ENCODE assay signal across 13 mouse cellular contexts in the genomic region with DNA sequence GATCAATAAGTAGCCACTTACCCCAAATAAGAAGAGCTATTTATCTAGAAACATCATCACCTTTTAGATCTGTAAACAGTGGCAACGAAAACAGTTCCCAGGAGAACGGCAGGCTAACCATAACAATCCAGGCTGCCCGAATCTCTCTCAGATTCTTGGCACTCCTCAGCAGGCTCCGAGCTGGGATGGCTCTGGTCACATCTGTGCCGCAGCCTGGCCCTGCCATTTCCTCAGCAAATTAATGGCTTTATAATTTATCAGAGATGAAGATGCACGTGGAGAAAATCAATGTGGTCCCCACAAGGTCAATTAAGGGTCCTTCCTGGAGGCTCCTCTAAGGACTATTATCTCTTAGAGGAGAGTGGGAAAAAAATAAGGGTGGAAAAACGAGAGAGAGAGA. TPM values are rescaled to one million over a fixed set of nuclear protein-coding genes. Genes with fewer than 3 reads are reported as not detected.
"Had no signal": no experiment of that assay in that cellular context is flagged by ENCODE, and none has a peak within 500 bp of the region (broad histone marks: within the 10 kb centered on the region; RNA-seq: fewer than 3 reads in every experiment).

No protein-coding gene starts in this region.

- ATAC-seq: liver, embryonic 12.5 days; midbrain, embryonic 15.5 days had no signal

- H3K9me3 ChIP-seq: limb, embryonic 15.5 days; liver, embryonic 12.5 days; midbrain, embryonic 10.5 days; midbrain, embryonic 15.5 days had no signal

- H3K36me3 ChIP-seq: limb, embryonic 15.5 days; liver, embryonic 12.5 days; midbrain, embryonic 15.5 days had no signal

- H3K4me2 ChIP-seq: limb, embryonic 15.5 days; liver, embryonic 12.5 days; midbrain, embryonic 15.5 days had no signal

- H3K27ac ChIP-seq: kidney, postnatal 0 days; left cerebral cortex, adult 2 months; limb, embryonic 15.5 days; liver, embryonic 12.5 days; midbrain, embryonic 10.5 days; midbrain, embryonic 15.5 days had no signal

- H3K4me1 ChIP-seq: liver, embryonic 12.5 days had no signal

- H3K9ac ChIP-seq: limb, embryonic 15.5 days; liver, embryonic 12.5 days; midbrain, embryonic 15.5 days had no signal

- DNase-seq: kidney, adult 11 months; kidney, adult 9 months; kidney, postnatal 36 days; lung, postnatal 36 days; right cerebral cortex, postnatal 14 days; thymus, postnatal 36 days had no signal

- H3K4me3 ChIP-seq: left cerebral cortex, adult 2 months; limb, embryonic 15.5 days; liver, embryonic 12.5 days; midbrain, embryonic 10.5 days; midbrain, embryonic 15.5 days had no signal

RNA-seq across cellular contexts. Expression of gene Prox1, which starts 16.2 kb away (rescaled TPM):
- total RNA-seq: megakaryocyte progenitor cell, adult 5-6 weeks had no signal
